Mouse (Mus musculus): ENCODE data around the gene 4921517D22Rik.

The 4921517D22Rik gene

GRCm38 (mm10) chr13:59691478-59691877 is 2.4 kb downstream of the 4921517D22Rik start:
- DNase-seq (ENCODE audit: low read depth in 2 of 2, low spot score in 2 of 2) = no peak

- no peak for DNase-seq (ENCODE audit: low read depth in 2 of 2, low spot score in 2 of 2)
Observed at GRCm38 (mm10) chr13:59690576-59690975, 3.3 kb downstream of the 4921517D22Rik start.

- DNase-seq (ENCODE audit: low read depth in 2 of 2, low spot score in 2 of 2) = no peak
Observed at GRCm38 (mm10) chr13:59689843-59690242, 4.1 kb downstream of the 4921517D22Rik start.

- no peak for DNase-seq (ENCODE audit: low read depth in 2 of 2, low spot score in 2 of 2)
Observed at GRCm38 (mm10) chr13:59689313-59689712, 4.6 kb downstream of the 4921517D22Rik start.

- DNase-seq (ENCODE audit: low read depth in 2 of 2, low spot score in 2 of 2) = peak in 1 of 2 experiments; percentile 24
Observed at GRCm38 (mm10) chr13:59688338-59688770, 5.6 kb downstream of the 4921517D22Rik start.

- DNase-seq (ENCODE audit: low read depth in 2 of 2, low spot score in 2 of 2) = no peak
Observed at GRCm38 (mm10) chr13:59685236-59685635, 8.7 kb downstream of the 4921517D22Rik start.

GRCm38 (mm10) chr13:59682629-59683028 is 11.3 kb downstream of the 4921517D22Rik start:
- no peak for DNase-seq (ENCODE audit: low read depth in 2 of 2, low spot score in 2 of 2)

- no peak for DNase-seq (ENCODE audit: low read depth in 2 of 2, low spot score in 2 of 2)
Observed at GRCm38 (mm10) chr13:59679908-59680307, 14.0 kb downstream of the 4921517D22Rik start.

- no peak for DNase-seq (ENCODE audit: low read depth in 2 of 2, low spot score in 2 of 2)
Observed at GRCm38 (mm10) chr13:59679306-59679705, 14.6 kb downstream of the 4921517D22Rik start.

- no peak for DNase-seq (ENCODE audit: low read depth in 2 of 2, low spot score in 2 of 2)
Observed at GRCm38 (mm10) chr13:59676316-59677229, 17.3 kb downstream of the 4921517D22Rik start.

GRCm38 (mm10) chr13:59675151-59676011 is 18.5 kb downstream of the 4921517D22Rik start, which contains the start of gene Golm1:
Gene Golm1 (minus strand): TSS chr13:59675811.
- DNase-seq (ENCODE audit: low read depth in 2 of 2, low spot score in 2 of 2) = peak; percentile 23 to 29

- no peak for DNase-seq (ENCODE audit: low read depth in 2 of 2, low spot score in 2 of 2)
Observed at GRCm38 (mm10) chr13:59674761-59675150, 19.2 kb downstream of the 4921517D22Rik start.

- no peak for DNase-seq (ENCODE audit: low read depth in 2 of 2, low spot score in 2 of 2)
Observed at GRCm38 (mm10) chr13:59674215-59674614, 19.7 kb downstream of the 4921517D22Rik start.

- no peak for DNase-seq (ENCODE audit: low read depth in 2 of 2, low spot score in 2 of 2)
Observed at GRCm38 (mm10) chr13:59673597-59673996, 20.3 kb downstream of the 4921517D22Rik start.

GRCm38 (mm10) chr13:59672248-59672647 is 21.7 kb downstream of the 4921517D22Rik start:
- DNase-seq (ENCODE audit: low read depth in 2 of 2, low spot score in 2 of 2) = peak; percentile 28 to 53

GRCm38 (mm10) chr13:59671521-59671920 is 22.4 kb downstream of the 4921517D22Rik start:
- no peak for DNase-seq (ENCODE audit: low read depth in 2 of 2, low spot score in 2 of 2)

GRCm38 (mm10) chr13:59669946-59670345 is 24.0 kb downstream of the 4921517D22Rik start:
- DNase-seq (ENCODE audit: low read depth in 2 of 2, low spot score in 2 of 2) = no peak

- DNase-seq (ENCODE audit: low read depth in 2 of 2, low spot score in 2 of 2) = peak; percentile 54 to 57
Observed at GRCm38 (mm10) chr13:59668501-59669093, 25.3 kb downstream of the 4921517D22Rik start.

- no peak for DNase-seq (ENCODE audit: low read depth in 2 of 2, low spot score in 2 of 2)
Observed at GRCm38 (mm10) chr13:59667763-59668162, 26.1 kb downstream of the 4921517D22Rik start.

- DNase-seq (ENCODE audit: low read depth in 2 of 2, low spot score in 2 of 2) = no peak
Observed at GRCm38 (mm10) chr13:59663939-59664712, 29.8 kb downstream of the 4921517D22Rik start.
